Mouse (Mus musculus): ENCODE data around the gene Nxn. TPM values are rescaled to one million over a fixed set of nuclear protein-coding genes. Genes with fewer than 3 reads are reported as not detected.

Nxn gene
- total and polyA plus RNA-seq, 3 experiments: 4.4 to 5.0 (median 4.8) TPM

- H3K4me1 ChIP-seq (ENCODE audit: insufficient read depth, low read depth, low read length): no peaks in the 10 kb centered on the region
- no peaks in the 10 kb centered on the region for H3K36me3 ChIP-seq (replicated peaks)
- no peak for TF ChIP-seq GATA1 (IDR thresholded peaks at IDR 0.05; ENCODE audit: borderline replicate concordance, low read length)
- no peaks in the 10 kb centered on the region for H3K9me3 ChIP-seq (replicated peaks)
- ATAC-seq (ENCODE audit: extremely low read depth, insufficient number of reproducible peaks, low FRiP score, poor library complexity, severe bottlenecking) (no peak), DNase-seq (ENCODE audit: low spot score) (no peak)
- H3K27me3 ChIP-seq (ENCODE audit: insufficient read depth, low read length): peaks cover 3% of the 10 kb centered on the region; the same call in 1 of the 2 replicates
- no peak overlapping the region for H3K4me3 ChIP-seq (ENCODE audit: low read depth, low read length)
Measured at GRCm38 (mm10) chr11:76349833-76350232, 49.1 kb downstream of the Nxn start.

DNA sequence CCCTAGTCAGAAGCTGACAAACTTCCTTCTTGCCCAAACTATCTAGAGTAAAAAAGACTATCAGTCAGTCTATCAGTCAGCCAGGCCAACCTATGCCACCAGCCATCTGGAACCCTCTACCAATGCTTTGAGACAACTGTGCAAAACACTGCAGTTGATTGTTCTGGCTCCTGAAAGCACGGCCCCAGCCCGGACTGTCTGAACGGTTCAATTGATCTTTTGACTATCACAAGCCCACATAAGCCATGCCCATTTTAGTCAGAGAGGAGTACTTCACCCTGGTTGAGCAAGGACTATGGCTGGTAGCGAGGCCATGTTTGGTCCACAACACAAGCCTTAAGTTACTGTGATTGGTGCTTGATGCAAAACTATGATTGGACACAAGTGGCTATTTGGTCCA, 51.4 kb downstream of the Nxn start:
- Histone ChIP-seq H3K4me1 (ENCODE audit: insufficient read depth, low read depth, low read length) (no peaks in the 10 kb centered on the region), H3K4me3 (ENCODE audit: low read depth, low read length) (no peak overlapping the region), H3K27me3 (ENCODE audit: insufficient read depth, low read length) (peaks cover 10% of the 10 kb centered on the region), H3K9me3 (replicated peaks) (no peaks in the 10 kb centered on the region), H3K36me3 (replicated peaks) (no peaks in the 10 kb centered on the region)
- ATAC-seq (ENCODE audit: extremely low read depth, insufficient number of reproducible peaks, low FRiP score, poor library complexity, severe bottlenecking) (no peak), DNase-seq (ENCODE audit: low spot score) (no peak)
- TF ChIP-seq GATA2 (IDR thresholded peaks at IDR 0.05; ENCODE audit: borderline replicate concordance, low read depth, low read length) (no peak), POLR2AphosphoS5 (IDR thresholded peaks at IDR 0.05; ENCODE audit: insufficient replicate concordance, low read depth, low read length) (no peak), TAL1 (conservative IDR thresholded peaks at IDR 0.05; ENCODE audit: low read depth, low read length) (no peak), GATA1 (IDR thresholded peaks at IDR 0.05; ENCODE audit: borderline replicate concordance, low read length) (no peak), CTCF (IDR thresholded peaks at IDR 0.05; ENCODE audit: low read depth, low read length) (no peak)

- no peak for TF ChIP-seq POLR2AphosphoS5 (IDR thresholded peaks at IDR 0.05; ENCODE audit: insufficient replicate concordance, low read depth, low read length)
- TF ChIP-seq GATA1 (IDR thresholded peaks at IDR 0.05; ENCODE audit: borderline replicate concordance, low read length): no peak
- TF ChIP-seq GATA2 (IDR thresholded peaks at IDR 0.05; ENCODE audit: borderline replicate concordance, low read depth, low read length): no peak
- no peak for TF ChIP-seq CTCF (IDR thresholded peaks at IDR 0.05; ENCODE audit: low read depth, low read length)
- TF ChIP-seq TAL1 (conservative IDR thresholded peaks at IDR 0.05; ENCODE audit: low read depth, low read length): no peak
- ATAC-seq (ENCODE audit: extremely low read depth, insufficient number of reproducible peaks, low FRiP score, poor library complexity, severe bottlenecking): no peak
- Histone ChIP-seq H3K36me3 (replicated peaks) (no peaks in the 10 kb centered on the region), H3K27me3 (ENCODE audit: insufficient read depth, low read length) (peaks cover 12% of the 10 kb centered on the region), H3K4me1 (ENCODE audit: insufficient read depth, low read depth, low read length) (no peaks in the 10 kb centered on the region), H3K9me3 (replicated peaks) (no peaks in the 10 kb centered on the region), H3K4me3 (ENCODE audit: low read depth, low read length) (no peak overlapping the region)
- no peak for DNase-seq (ENCODE audit: low spot score)
Measured at GRCm38 (mm10) chr11:76343031-76343430, 55.9 kb downstream of the Nxn start.

DNA sequence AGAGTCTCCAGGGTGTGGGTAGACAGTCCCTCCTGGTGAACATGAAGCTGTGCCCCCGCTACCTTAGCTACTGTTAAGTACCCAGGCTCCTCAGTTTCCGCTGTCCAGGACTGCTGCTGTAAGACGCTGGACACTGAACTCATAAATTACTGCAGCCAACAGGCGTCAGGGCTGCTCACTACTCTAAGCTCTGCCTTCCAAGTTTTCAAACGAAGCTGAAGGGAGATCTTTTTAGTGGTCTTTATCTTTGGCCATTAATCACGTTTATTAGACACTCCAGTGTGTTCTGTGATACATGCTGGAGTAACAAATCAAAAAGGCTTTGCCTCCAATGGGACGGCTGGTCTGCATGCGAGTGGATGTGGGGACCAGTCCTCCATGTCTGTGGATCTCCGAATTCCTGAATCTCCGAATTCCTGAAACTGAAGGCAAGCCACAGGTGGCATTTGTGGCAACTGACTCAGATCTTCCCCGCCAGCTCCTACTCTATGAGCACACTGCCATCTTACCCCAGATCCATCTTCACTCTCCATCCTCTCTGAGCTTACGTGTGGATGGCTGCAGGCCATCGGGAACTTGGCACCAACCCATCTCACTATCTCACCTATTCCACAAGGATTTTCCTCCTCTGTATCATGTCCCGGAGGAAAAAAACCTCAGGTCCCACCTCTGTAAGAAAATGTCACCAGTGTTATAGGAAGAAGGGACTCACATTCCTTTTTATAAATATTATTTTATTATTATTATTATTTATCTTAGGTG, 56.9 kb downstream of the Nxn start:
- no peak for ATAC-seq (ENCODE audit: extremely low read depth, insufficient number of reproducible peaks, low FRiP score, poor library complexity, severe bottlenecking)
- Histone ChIP-seq H3K4me1 (ENCODE audit: insufficient read depth, low read depth, low read length) (no peaks in the 10 kb centered on the region), H3K9me3 (replicated peaks) (no peaks in the 10 kb centered on the region), H3K27me3 (ENCODE audit: insufficient read depth, low read length) (peaks cover 12% of the 10 kb centered on the region), H3K36me3 (replicated peaks) (no peaks in the 10 kb centered on the region), H3K4me3 (ENCODE audit: low read depth, low read length) (no peak overlapping the region)
- TF ChIP-seq TAL1 (conservative IDR thresholded peaks at IDR 0.05; ENCODE audit: low read depth, low read length): no peak
- TF ChIP-seq POLR2AphosphoS5 (IDR thresholded peaks at IDR 0.05; ENCODE audit: insufficient replicate concordance, low read depth, low read length): no peak
- TF ChIP-seq GATA2 (IDR thresholded peaks at IDR 0.05; ENCODE audit: borderline replicate concordance, low read depth, low read length): no peak
- TF ChIP-seq GATA1 (IDR thresholded peaks at IDR 0.05; ENCODE audit: borderline replicate concordance, low read length): no peak
- TF ChIP-seq CTCF (IDR thresholded peaks at IDR 0.05; ENCODE audit: low read depth, low read length): no peak
- no peak for DNase-seq (ENCODE audit: low spot score)

- Histone ChIP-seq H3K4me3 (ENCODE audit: low read depth, low read length) (no peak overlapping the region), H3K36me3 (replicated peaks) (no peaks in the 10 kb centered on the region), H3K4me1 (ENCODE audit: insufficient read depth, low read depth, low read length) (no peaks in the 10 kb centered on the region), H3K9me3 (replicated peaks) (no peaks in the 10 kb centered on the region), H3K27me3 (ENCODE audit: insufficient read depth, low read length) (peaks cover 12% of the 10 kb centered on the region)
- ATAC-seq (ENCODE audit: extremely low read depth, insufficient number of reproducible peaks, low FRiP score, poor library complexity, severe bottlenecking) (no peak), DNase-seq (ENCODE audit: low spot score) (no peak)
- TF ChIP-seq CTCF (IDR thresholded peaks at IDR 0.05; ENCODE audit: low read depth, low read length): no peak
Measured at GRCm38 (mm10) chr11:76341163-76341562, 57.8 kb downstream of the Nxn start.

DNA sequence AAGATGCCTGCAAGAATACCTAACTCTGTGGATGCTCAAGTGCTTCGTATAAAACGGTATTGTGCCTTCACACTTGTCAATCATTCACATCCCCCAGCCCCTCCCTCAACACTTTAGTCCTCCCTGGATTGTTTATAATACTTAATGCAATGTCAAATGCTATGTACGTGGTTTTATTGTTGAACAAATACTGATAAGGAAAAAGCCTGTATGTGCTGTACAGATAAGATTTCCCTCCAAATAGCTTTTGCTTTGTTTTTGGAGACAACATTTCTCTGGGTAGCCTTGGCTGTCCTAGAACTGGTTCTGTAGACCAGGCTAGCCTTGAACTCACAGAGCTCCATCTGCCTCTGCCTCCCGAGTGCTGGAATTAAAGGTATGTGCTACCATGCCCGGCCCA, 59.1 kb downstream of the Nxn start:
- ATAC-seq (ENCODE audit: extremely low read depth, insufficient number of reproducible peaks, low FRiP score, poor library complexity, severe bottlenecking) (no peak), DNase-seq (ENCODE audit: low spot score) (no peak)
- H3K27me3 ChIP-seq (ENCODE audit: insufficient read depth, low read length): peaks cover 12% of the 10 kb centered on the region
- H3K9me3 ChIP-seq (replicated peaks): no peaks in the 10 kb centered on the region
- H3K4me1 ChIP-seq (ENCODE audit: insufficient read depth, low read depth, low read length): no peaks in the 10 kb centered on the region
- no peaks in the 10 kb centered on the region for H3K36me3 ChIP-seq (replicated peaks)
- H3K4me3 ChIP-seq (ENCODE audit: low read depth, low read length): no peak overlapping the region
- no peak for TF ChIP-seq GATA1 (IDR thresholded peaks at IDR 0.05; ENCODE audit: borderline replicate concordance, low read length)
- TF ChIP-seq GATA2 (IDR thresholded peaks at IDR 0.05; ENCODE audit: borderline replicate concordance, low read depth, low read length): no peak
- no peak for TF ChIP-seq POLR2AphosphoS5 (IDR thresholded peaks at IDR 0.05; ENCODE audit: insufficient replicate concordance, low read depth, low read length)
- no peak for TF ChIP-seq TAL1 (conservative IDR thresholded peaks at IDR 0.05; ENCODE audit: low read depth, low read length)
- no peak for TF ChIP-seq CTCF (IDR thresholded peaks at IDR 0.05; ENCODE audit: low read depth, low read length)

DNA sequence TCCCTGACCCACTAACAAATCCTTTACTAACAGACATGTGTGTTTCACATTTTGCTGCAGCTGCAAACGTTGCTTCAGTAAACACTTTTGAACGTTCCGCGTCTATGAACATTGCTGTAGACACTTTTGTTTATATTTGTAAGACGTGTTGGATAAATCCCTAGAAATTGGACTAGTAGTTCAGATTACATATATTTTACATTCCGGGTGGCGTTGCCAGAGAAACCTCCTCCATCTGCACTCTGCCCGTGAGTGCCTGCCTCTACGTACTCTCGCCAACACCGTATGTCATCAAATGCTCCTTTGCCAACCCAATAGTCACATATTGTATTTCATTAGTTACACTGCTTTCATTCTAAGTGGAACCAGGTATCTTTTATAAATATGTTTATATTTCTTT, 59.8 kb downstream of the Nxn start:
- no peaks in the 10 kb centered on the region for H3K36me3 ChIP-seq (replicated peaks)
- no peak for TF ChIP-seq POLR2AphosphoS5 (IDR thresholded peaks at IDR 0.05; ENCODE audit: insufficient replicate concordance, low read depth, low read length)
- TF ChIP-seq GATA1 (IDR thresholded peaks at IDR 0.05; ENCODE audit: borderline replicate concordance, low read length): no peak
- TF ChIP-seq CTCF (IDR thresholded peaks at IDR 0.05; ENCODE audit: low read depth, low read length): no peak
- no peak for TF ChIP-seq GATA2 (IDR thresholded peaks at IDR 0.05; ENCODE audit: borderline replicate concordance, low read depth, low read length)
- no peak for TF ChIP-seq TAL1 (conservative IDR thresholded peaks at IDR 0.05; ENCODE audit: low read depth, low read length)
- ATAC-seq (ENCODE audit: extremely low read depth, insufficient number of reproducible peaks, low FRiP score, poor library complexity, severe bottlenecking): no peak
- H3K27me3 ChIP-seq (ENCODE audit: insufficient read depth, low read length): peaks cover 15% of the 10 kb centered on the region
- no peaks in the 10 kb centered on the region for H3K9me3 ChIP-seq (replicated peaks)
- no peak overlapping the region for H3K4me3 ChIP-seq (ENCODE audit: low read depth, low read length)
- no peaks in the 10 kb centered on the region for H3K4me1 ChIP-seq (ENCODE audit: insufficient read depth, low read depth, low read length)
- DNase-seq (ENCODE audit: low spot score): no peak
